Mouse (Mus musculus) lung, embryonic 15.5 days (tissue): ENCODE data around the gene Apol9b. TPM values are rescaled to one million over a fixed set of nuclear protein-coding genes. Genes with fewer than 3 reads are reported as not detected.

Experiments
- ATAC-seq: fragments of 200-750 bp; cut with Nextera tagmentation; 2 replicates; pipeline ENCODE4 v1.8.0; 2017; ENCODE audit warnings: moderate number of reproducible peaks, borderline replicate concordance; ENCODE audit not compliant: low FRiP score, low TSS enrichment; ENCODE audit errors: extremely low read depth
- H3K27ac ChIP-seq: fragments of 300-500 bp; sonication (generic); 2 replicates; pipeline ENCODE4 v1.5.1; 2015; ENCODE audit warnings: moderate library complexity, mild to moderate bottlenecking, inconsistent platforms
- H3K27me3 ChIP-seq: fragments of 300-500 bp; sonication (generic); 2 replicates; pipeline ENCODE4 v1.6.1; 2015; ENCODE audit warnings: inconsistent platforms
- H3K36me3 ChIP-seq: fragments of 300-500 bp; sonication (generic); 2 replicates; pipeline ENCODE4 v1.6.1; 2015; ENCODE audit warnings: inconsistent platforms
- H3K4me1 ChIP-seq: fragments of 300-500 bp; sonication (generic); 2 replicates; pipeline ENCODE4 v1.6.1; 2015; ENCODE audit warnings: inconsistent platforms
- H3K4me2 ChIP-seq: fragments of 300-500 bp; sonication (generic); 2 replicates; pipeline ENCODE4 v1.6.1; 2015; ENCODE audit warnings: inconsistent platforms, mild to moderate bottlenecking, moderate library complexity
- H3K4me3 ChIP-seq: fragments of 300-500 bp; sonication (generic); 2 replicates; pipeline ENCODE4 v1.5.1; 2015; ENCODE audit warnings: mild to moderate bottlenecking, inconsistent platforms
- H3K9ac ChIP-seq: fragments of 300-500 bp; sonication (generic); 2 replicates; pipeline ENCODE4 v1.6.1; 2015; ENCODE audit warnings: inconsistent platforms
- H3K9me3 ChIP-seq: fragments of 300-500 bp; sonication (generic); 2 replicates; pipeline ENCODE4 v1.6.1; 2016; ENCODE audit warnings: inconsistent platforms
- WGBS: fragments of 180-500 bp; shearing (Covaris S2); methylation state at CpG from one replicate; pipeline ENCODE4 v1.1.7; 2015; 5-methylcytosine and 5-hydroxymethylcytosine counted together
- polyA plus RNA-seq: library from polyadenylated mRNA; unstranded; fragments of >200 nt; fragmentation: Nextera tagmentation; extraction: Ambion mirVana; gene quantifications from 2 replicates; pipeline ENCODE4 v1.2.1, GENCODE M21; 2015

The Apol9b gene
- polyA plus RNA-seq, 1 experiment from 2014 or later: not detected

DNA sequence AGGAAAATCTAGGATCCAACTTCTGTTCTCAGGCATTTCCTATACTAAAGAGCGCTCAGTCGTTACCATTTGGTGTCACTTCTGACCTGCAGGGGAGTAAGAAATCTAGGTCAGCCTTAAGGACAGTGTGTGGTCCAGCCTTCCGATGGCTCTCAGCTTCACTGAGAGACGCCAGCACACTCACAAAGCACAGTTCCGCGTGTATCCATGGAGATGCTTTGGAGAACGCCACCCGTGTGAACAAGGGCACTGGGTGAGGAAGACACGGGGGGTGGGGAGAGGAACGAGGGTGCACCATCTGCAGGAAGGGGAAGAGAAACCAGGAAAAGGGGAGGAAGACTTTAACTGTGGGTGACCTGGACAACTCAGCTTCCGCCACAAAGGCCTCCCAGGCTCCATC, 23.6 kb downstream of the Apol9b start:
- no peak overlapping the region for H3K4me3 ChIP-seq
- no peaks in the 10 kb centered on the region for H3K36me3 ChIP-seq
- H3K27ac ChIP-seq: no peak overlapping the region
- no peaks in the 10 kb centered on the region for H3K27me3 ChIP-seq
- no peak for ATAC-seq
- WGBS: 43% methylated on average over 11 of the region's 11 CpGs
- no peak overlapping the region for H3K9ac ChIP-seq
- no peaks in the 10 kb centered on the region for H3K9me3 ChIP-seq
- no peaks in the 10 kb centered on the region for H3K4me1 ChIP-seq
- no peak overlapping the region for H3K4me2 ChIP-seq

DNA sequence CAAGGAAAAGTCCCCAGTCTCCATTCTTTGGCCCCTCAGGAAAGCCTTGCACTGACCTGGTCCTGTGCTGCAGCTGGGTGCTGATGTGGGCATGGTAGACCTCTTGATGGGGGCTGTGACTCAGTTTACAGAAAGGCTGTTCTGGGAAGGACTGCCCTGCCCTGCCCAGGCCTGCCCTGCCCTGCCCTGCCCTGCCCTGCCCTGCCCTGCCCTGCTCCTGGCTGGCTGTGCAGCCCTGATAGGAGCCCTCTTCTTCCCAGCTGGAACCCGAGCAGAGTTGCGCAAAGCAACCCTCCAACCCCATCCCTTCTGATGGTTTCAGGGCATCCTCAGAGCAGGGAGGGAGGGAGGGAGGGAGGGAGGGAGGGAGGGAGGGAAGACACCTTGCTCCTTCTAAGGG, 26.3 kb downstream of the Apol9b start:
- Histone ChIP-seq H3K9ac (no peak overlapping the region), H3K4me2 (no peak overlapping the region), H3K27ac (no peak overlapping the region), H3K9me3 (no peaks in the 10 kb centered on the region), H3K36me3 (peaks cover 8% of the 10 kb centered on the region), H3K4me3 (no peak overlapping the region), H3K4me1 (no peaks in the 10 kb centered on the region), H3K27me3 (no peaks in the 10 kb centered on the region)
- ATAC-seq: peak; percentile 68
- no CpG with 5 or more reads among the region's 2 CpGs for whole genome bisulfite sequencing

DNA sequence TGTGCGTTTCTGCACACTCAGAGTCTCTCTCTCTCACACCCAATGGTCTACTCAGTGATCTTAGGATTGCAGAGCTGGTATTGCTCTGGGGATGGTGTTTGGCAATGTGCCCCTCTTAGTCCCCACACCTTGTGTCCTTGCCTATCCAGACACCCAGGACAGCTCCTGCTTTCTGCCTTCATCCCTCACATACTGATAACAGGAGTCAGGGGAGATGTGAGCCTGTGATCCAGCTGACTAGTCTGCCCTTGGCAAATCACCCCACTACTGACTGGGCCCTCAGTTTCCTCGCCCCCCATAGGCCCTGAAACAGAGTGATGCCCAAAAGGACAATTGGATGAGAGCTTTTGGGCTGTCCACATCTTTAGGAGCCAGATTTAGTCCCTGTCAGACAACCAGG, 27.2 kb downstream of the Apol9b start:
- no peaks in the 10 kb centered on the region for H3K27me3 ChIP-seq
- no peak for ATAC-seq
- no peak overlapping the region for H3K4me3 ChIP-seq
- H3K9ac ChIP-seq: no peak overlapping the region
- no peaks in the 10 kb centered on the region for H3K9me3 ChIP-seq
- no peak overlapping the region for H3K4me2 ChIP-seq
- peaks cover 18% of the 10 kb centered on the region for H3K36me3 ChIP-seq
- no peaks in the 10 kb centered on the region for H3K4me1 ChIP-seq
- no peak overlapping the region for H3K27ac ChIP-seq
- 66% methylated on average over 2 of the region's 2 CpGs for WGBS

DNA sequence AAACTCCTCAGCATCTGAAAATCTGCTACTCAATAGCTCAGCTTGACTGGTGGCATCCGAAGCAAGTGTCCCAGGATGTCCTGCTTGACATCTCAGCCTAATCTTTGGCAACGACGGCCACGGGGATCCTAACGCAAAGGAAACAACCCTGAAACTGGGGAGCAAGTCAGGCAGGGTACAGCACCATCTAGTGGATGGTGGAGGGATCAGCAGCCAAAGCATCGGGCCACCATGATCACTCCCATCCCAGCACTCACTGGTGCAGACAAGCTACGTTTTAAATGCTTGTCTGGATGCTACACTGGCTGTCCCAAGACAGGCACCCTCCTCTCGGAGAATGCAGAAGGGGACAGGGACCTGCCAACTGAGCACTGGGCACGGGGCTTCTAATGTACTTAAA, 28.0 kb downstream of the Apol9b start, which contains the start of gene Apol8:
Apol8 (minus strand) TSS at position 156 of the 400 bp plus-strand sequence.
- Histone ChIP-seq H3K9me3 (no peaks in the 10 kb centered on the region), H3K4me1 (no peaks in the 10 kb centered on the region), H3K27ac (no peak within 1 kb of the TSS), H3K27me3 (no peaks in the 10 kb centered on the region), H3K9ac (no peak within 1 kb of the TSS), H3K4me2 (no peak within 1 kb of the TSS), H3K4me3 (no peak within 1 kb of the TSS), H3K36me3 (peaks cover 25% of the 10 kb centered on the region)
- no peak for ATAC-seq
- WGBS: 2% methylated on average over 9 of the region's 9 CpGs

DNA sequence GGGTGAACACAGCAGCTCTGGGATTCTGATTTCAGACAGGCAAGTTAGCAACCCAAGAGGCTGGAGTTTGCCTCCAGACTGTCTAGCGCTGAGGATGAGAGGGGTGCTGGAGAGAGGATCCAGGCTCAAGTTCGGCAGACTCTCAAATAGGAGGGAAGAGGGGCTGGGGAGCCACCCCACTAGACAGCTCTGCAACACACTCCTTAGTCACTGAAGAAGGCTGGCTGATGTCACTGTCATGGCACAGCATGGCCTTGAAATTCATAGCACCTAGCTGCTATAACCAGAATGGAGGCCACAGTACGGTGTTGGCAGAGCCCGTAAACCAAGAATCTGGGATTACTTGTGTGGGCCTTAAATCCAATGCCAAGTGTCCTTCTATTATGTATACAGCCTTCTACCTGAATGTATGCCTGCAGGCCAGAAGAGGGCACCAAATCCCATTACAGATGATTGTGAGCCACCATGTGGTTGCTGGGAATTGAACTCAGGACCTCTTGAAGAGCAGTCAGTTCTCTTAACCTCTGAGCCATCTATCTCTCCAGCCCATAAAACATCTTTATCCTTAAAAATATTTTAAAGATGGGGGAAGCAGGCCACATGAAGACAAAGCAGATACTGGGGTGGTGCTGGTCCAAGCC, 28.9 kb downstream of the Apol9b start:
- Histone ChIP-seq H3K36me3 (peaks cover 34% of the 10 kb centered on the region), H3K9ac (no peak overlapping the region), H3K27me3 (no peaks in the 10 kb centered on the region), H3K27ac (no peak overlapping the region), H3K9me3 (no peaks in the 10 kb centered on the region), H3K4me2 (no peak overlapping the region), H3K4me3 (no peak overlapping the region), H3K4me1 (no peaks in the 10 kb centered on the region)
- WGBS: 80% methylated on average over 4 of the region's 4 CpGs
- no peak for ATAC-seq

DNA sequence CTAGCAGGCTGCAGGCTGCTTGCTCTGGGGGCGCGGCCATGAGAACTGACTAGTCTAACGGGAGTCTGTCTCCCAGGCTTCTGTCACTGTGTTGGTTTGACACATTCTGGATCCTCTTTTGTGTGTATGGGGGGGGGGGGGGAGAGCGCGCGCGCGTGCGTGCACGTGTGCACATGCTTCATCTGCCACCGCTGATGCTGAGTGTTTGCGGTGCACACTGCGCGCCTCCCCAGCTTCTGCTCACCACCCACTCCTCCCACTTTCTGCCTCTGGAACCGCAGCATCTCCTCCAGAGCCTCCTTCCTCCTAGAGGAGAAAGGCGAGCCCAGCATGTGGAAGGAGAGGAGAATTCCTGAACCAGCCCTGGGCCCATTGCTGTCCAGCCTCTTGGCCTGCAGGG, 31.2 kb downstream of the Apol9b start:
- Histone ChIP-seq H3K9ac (no peak overlapping the region), H3K4me2 (no peak overlapping the region), H3K4me1 (0 out of 2 replicates have a peak, but pooled peaks cover 5% of the 10 kb centered on the region), H3K9me3 (no peaks in the 10 kb centered on the region), H3K36me3 (peaks cover 57% of the 10 kb centered on the region), H3K27me3 (no peaks in the 10 kb centered on the region), H3K4me3 (no peak overlapping the region), H3K27ac (no peak overlapping the region)
- no peak for ATAC-seq
- WGBS: 96% methylated on average over 16 of the region's 16 CpGs

DNA sequence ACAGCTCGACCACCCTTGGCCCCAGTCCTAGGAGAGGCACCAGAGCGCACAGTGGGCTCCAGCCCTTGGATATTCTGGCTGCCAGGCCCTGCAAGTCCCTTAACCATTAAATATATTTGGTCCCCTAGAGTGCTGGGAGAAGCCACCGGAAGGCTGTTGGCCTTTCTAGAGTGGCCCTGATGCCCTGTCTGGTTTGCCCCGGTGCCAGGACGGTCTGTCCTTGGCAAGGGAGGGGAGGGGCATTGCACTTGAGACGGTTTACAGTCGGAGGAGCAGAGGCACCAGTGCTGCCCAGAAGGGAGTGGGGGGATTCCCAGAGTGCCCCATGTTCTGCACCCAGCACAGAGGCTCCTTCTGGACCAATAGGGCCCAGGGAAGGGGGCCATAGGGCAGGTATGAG, 32.2 kb downstream of the Apol9b start:
- no peaks in the 10 kb centered on the region for H3K27me3 ChIP-seq
- 0 out of 2 replicates have a peak, but pooled peaks cover 5% of the 10 kb centered on the region for H3K4me1 ChIP-seq
- peaks cover 68% of the 10 kb centered on the region for H3K36me3 ChIP-seq
- H3K27ac ChIP-seq: no peak overlapping the region
- H3K4me2 ChIP-seq: no peak overlapping the region
- 93% methylated on average over 7 of the region's 7 CpGs for WGBS
- no peak for ATAC-seq
- H3K4me3 ChIP-seq: no peak overlapping the region
- no peaks in the 10 kb centered on the region for H3K9me3 ChIP-seq
- H3K9ac ChIP-seq: no peak overlapping the region

DNA sequence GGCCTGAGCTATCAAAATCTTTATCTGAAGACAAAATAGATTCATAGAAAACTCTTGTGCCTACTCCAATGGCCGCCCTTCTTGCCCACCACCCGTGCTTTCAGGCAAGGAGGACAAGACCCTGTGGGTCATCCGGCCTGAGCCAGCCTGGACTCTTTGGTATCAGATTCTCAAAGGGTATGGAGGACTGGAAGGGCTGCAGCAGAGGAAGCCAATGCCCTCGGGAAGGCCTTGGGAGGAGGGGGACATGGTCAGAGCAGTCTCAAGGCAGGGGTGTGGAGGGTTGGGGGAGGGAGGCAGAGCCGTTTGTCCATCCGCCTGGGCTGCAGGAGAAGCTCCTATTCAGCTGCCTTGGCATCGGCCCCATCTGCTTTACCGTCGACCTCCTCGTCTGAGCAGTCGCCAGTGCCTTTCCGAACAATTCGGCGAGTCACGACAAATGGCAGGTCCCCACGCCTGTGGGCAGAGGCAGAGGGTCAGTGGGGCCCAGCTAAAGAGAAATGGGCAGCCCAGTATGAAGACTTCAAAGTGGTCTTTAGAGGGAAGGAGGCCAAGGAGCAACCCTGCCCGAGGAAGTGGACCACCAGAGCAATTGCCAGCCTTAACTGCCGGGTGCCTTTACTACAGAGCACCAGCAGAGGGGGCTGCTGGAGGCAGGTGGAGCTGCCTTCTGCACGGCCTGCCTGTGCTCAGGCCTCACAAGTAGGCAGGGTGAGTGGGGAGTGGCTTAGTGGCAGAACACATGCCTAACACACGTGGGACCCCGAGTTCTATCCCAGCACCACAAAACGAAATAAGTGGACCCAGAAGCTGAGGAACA, 32.9 kb downstream of the Apol9b start:
- H3K4me1 ChIP-seq: 0 out of 2 replicates have a peak, but pooled peaks cover 5% of the 10 kb centered on the region
- no peak overlapping the region for H3K9ac ChIP-seq
- no peaks in the 10 kb centered on the region for H3K9me3 ChIP-seq
- H3K4me3 ChIP-seq: no peak overlapping the region
- H3K27me3 ChIP-seq: no peaks in the 10 kb centered on the region
- ATAC-seq: no peak
- no peak overlapping the region for H3K27ac ChIP-seq
- H3K36me3 ChIP-seq: peaks cover 75% of the 10 kb centered on the region
- H3K4me2 ChIP-seq: no peak overlapping the region
- 77% methylated on average over 22 of the region's 22 CpGs for whole genome bisulfite sequencing

DNA sequence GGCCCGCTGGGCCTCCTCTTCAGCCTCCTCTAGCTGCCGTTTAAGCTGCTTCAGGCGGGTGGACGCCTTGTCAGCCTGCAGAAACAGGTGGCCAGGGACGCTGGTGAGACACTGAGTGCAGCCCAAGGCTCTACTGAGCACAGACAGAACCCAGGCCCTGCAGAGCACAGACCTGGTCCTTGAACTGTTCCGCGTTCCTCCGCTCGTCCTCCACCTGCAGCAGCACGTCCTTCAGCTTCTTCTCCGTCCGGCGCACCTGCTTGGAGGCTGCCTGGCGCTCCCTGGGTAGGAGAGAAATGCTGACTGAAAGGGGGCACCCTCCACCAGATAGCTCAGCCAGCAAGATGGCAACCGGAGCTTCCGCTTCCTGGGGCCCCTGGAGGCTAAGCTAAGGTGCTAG, 34.2 kb downstream of the Apol9b start:
- H3K36me3 ChIP-seq: peaks cover 87% of the 10 kb centered on the region
- no peak overlapping the region for H3K4me3 ChIP-seq
- no peaks in the 10 kb centered on the region for H3K9me3 ChIP-seq
- H3K27ac ChIP-seq: no peak overlapping the region
- H3K4me2 ChIP-seq: no peak overlapping the region
- 85% methylated on average over 16 of the region's 16 CpGs for WGBS
- H3K27me3 ChIP-seq: no peaks in the 10 kb centered on the region
- no peak for ATAC-seq
- H3K4me1 ChIP-seq: 0 out of 2 replicates have a peak, but pooled peaks cover 5% of the 10 kb centered on the region
- H3K9ac ChIP-seq: no peak overlapping the region

DNA sequence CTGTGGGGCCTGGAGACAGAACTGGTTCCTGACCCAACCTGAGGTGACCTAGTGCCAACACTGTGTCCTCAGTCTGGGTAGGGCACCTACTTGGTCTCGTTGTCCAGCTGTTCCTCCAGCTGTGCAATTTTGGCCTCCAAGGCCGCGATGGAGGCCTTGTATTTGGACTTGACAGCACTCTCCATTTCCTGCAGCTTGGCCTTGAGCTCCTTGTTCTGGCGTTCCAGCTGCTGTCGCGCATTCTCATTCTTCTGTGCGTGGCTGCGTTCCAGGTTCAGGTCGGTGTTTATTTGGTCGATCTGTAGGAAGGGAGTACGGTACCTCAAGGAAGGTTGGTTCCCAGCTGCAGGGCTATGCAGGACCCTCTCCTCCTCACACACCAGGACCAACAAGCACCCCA, 34.9 kb downstream of the Apol9b start:
- Histone ChIP-seq H3K9me3 (no peaks in the 10 kb centered on the region), H3K4me3 (no peak overlapping the region), H3K27ac (peak overlapping the region; percentile 74), H3K4me1 (0 out of 2 replicates have a peak, but pooled peaks cover 5% of the 10 kb centered on the region), H3K27me3 (no peaks in the 10 kb centered on the region), H3K9ac (no peak overlapping the region), H3K36me3 (peaks cover 94% of the 10 kb centered on the region), H3K4me2 (no peak overlapping the region)
- no peak for ATAC-seq
- WGBS: 63% methylated on average over 11 of the region's 11 CpGs

DNA sequence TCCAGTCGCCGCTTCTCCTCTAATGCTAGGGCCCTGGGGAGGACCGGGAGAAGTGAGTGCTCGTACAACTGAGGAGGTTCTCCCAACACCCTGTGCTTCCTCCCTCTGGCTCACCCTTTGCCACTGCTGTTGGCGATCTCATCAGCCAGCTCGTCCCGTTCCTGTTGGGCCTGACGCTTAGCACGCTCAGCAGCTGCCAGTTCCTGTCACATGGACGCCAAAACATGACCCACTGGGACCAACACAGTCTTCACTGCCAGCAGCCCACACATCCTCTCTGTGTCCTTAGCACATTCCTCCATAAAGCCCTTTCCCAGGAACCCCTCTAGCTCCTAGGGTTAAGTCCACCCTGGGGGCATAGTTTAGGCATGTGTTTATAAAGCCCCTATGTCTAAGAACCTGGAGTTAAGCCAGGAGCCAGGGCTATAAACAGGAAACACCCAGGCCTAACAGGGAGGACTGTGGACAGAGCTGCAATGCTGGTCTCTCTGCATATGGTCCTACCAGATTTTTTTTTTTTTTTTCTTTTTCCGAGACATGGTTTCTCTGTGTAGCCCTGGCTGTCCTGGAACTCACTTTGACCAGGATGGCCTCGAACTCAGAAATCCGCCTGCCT, 35.7 kb downstream of the Apol9b start:
- WGBS: 60% methylated on average over 13 of the region's 13 CpGs
- no peak overlapping the region for H3K9ac ChIP-seq
- no peaks in the 10 kb centered on the region for H3K27me3 ChIP-seq
- peak; percentile 61 for ATAC-seq
- 0 out of 2 replicates have a peak, but pooled peaks cover 5% of the 10 kb centered on the region for H3K4me1 ChIP-seq
- H3K36me3 ChIP-seq: peaks cover 100% of the 10 kb centered on the region
- H3K4me3 ChIP-seq: no peak overlapping the region
- H3K27ac ChIP-seq: peak overlapping the region; percentile 74
- no peak overlapping the region for H3K4me2 ChIP-seq
- H3K9me3 ChIP-seq: no peaks in the 10 kb centered on the region
